Mouse (Mus musculus): ENCODE results near the gene Smad3.

Gene Smad3

DNA sequence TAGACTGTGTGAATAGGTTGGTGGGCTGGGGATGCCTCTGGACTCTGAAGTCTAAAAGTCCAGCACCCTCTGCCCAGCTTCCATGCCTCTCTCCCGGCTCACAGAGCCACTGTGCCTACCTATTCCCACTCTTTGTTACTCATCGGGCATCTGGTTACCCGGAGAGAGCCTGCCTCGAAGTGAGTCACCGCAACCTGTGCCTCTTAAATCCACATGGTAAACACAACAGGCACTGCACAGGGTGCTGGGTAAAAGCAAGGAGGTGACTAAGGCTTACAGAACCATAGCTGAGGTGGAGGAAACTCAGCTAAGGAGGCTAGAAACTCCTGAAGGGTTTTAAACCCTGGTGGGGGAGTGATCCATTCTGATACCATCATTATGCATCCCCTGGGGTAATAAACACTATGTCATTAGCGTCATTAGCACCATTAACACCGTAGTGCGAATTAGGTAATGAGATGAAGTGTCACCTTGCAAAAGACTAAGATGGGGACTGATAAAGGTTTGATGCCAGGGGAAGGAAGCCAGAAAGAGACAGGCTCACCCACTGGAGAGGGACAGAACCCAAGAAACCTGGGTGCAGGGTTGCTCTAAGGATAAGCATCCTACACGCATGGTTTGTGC is 38.9 kb downstream of the Smad3 start:
- DNase-seq = no peak

DNA sequence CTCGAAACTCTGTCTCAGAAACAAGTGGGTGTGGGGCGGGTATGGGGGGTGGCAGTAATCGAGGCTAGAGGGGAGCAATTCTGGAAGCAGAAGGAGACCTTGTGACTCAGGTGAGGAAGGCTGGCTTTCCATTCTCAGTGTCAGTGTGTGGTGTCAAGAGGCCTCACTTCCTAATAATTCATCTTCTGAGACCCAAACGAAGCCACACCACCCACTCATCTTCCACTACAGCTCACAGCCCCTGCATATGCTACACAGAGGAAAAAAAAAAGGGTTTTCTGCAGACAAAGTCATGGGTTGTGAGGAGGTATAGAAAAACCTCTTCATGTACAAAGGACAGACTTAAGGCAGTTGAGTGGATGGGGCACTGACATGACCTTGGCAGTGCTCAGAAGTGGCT is 39.6 kb downstream of the Smad3 start:
- no peak for DNase-seq

DNA sequence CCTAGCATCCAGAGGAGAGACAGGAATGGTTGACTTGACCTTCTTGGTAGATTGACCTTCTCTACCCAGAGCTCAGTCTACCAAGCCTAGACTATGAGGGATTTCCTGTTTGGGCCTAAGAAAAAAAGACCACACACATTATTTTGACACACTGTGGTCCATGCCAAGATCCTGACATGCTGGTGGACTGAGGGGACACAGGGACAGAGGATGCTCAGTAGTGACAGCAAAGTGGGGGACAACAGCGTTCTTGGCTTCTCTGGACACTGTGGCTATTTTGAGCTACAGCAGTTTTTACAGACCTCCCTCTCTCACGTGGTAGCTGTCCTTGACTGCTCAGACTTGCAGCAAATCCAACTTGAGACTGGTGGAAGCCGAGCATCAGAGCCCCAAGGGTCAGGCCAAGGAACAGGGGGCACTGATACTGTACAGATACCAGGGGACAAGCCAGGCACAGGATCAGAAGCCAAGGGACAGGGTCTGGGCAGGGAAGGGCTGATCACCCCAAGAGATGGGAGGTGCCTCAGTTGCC is 40.3 kb downstream of the Smad3 start:
- no peak for DNase-seq

DNA sequence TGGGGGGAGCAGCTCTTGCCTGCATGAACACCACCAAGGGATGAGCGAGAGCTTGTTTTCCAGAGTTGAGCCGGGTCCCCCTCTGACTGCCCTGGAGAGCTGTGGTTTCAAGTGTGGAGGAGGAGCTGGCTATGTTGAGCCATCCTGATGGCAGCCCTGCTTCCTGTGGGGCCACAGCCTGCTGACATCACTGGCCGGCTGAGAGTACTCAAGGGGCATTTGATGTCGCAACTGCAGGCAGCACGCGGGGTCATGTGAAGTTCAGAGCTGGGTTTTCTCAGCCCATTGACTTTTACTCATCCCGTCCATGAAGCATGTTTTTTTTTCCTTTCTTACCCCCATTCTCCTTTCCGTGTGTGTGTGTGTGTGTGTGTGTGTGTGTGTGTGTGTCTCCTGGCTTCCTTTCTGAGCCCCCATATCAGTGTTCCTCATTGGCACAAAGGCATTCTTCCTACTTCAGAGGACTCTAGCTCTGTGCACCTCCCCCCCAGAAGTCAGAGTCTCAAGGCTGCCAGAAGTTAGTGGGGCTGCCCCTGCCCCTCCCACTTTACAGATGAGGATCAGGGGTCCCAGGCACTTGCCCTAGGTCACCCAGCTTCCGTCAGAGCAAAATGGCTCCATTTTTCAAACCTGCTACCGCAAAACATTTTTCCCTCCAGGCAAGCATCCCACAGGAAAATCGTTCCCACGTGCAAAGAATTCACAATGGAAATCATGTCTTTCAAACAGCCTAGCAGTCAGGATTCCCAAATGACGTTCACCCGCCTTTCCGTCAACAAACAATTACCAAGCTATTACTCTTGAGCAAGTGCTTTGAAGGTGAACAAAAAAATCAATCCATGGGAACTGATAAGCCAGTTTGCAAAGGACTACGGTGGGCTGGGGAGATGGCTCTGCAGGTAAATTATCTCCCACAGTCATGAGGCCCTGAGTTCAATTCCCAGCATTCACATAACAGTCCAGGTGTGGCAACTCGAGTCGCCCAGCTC is 41.4 kb downstream of the Smad3 start:
- peak; percentile 83 for DNase-seq

DNA sequence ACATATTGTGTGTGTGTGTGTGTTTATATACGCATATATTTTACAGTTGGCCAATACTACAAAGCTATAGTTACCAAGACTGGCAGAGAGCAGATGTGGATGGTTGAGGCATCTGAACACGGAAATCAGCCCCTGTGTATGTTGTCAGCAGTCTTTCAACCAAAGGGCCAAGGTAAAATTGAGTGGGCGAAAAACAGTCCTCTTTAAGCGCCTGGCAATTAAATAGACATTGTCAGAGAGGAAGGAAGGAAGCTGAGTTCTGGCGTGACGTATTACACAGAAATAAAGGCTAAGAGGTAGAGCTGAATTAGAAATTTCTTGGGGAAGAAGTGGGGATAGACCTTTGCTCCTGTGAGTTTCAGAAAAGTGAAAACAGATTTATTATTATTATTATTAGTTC is 43.2 kb downstream of the Smad3 start:
- no peak for DNase-seq

DNA sequence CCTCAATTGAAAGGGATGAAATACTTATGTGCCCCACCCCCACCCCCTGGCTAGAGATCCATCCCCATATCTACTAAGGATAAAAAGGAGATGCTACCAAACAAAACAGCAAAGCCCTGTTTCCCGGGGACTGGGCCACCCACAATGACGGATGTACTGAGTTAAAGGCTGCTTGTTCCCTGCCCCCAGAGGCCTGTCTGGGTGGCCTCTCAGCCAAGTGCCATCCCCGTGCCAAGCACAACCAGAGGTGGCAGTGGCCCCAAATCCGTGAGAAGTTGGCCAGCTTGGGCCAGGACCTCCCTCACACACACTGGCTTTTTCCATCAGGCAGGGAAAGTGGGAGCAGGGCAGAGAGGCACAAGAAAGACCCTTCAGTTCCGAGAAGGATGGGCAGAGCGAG is 45.0 kb downstream of the Smad3 start:
- DNase-seq = no peak

DNA sequence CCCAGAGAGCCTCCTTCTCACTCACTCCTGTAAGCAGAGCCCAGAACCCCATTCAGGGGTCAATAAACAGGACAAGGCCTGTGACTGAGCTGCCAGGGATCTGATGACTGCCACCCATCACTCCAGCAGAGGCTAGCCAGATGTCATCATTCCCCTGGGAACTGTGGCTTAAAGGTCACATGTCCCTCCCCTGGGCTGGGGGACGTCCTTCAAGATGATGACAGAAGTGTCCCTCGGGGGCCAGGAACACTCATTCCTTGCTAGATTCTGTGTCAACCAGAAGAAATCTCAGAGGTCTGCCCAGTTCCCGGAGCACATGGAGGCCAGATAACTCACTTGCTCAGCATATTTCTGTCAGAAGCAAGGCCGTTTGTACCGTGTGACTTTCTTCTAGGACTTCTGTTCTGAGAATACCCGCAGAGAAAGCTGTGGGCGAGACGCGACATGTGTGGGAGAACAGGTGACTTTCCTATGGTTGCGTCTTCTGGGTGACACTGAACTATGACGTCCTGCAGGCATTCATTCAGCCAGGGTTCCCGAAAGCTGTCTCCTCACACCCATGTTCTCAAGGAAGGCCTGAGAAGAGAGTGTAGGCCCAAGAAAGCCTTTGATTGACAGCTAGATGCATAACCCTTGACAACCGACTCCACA is 46.1 kb downstream of the Smad3 start:
- no peak for DNase-seq

DNA sequence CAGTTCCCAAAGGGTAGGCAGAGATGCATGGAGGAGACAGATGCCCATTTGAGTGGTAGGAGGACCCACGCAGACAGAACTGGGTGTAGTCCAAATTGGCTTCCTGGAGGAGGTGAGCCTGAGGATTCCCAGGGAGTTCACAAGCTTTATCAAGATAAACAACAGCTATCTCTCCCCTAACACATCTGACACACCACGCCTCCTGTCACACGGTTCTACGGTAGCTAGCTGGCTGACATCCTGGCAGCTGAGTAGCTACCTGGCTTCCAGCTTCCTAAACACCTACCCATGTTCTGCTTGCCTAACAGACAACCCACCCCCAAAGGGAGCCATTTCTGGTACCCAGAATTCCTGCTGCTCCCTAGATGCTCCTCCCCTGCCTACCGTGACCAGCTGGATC is 47.9 kb downstream of the Smad3 start:
- no peak for DNase-seq

DNA sequence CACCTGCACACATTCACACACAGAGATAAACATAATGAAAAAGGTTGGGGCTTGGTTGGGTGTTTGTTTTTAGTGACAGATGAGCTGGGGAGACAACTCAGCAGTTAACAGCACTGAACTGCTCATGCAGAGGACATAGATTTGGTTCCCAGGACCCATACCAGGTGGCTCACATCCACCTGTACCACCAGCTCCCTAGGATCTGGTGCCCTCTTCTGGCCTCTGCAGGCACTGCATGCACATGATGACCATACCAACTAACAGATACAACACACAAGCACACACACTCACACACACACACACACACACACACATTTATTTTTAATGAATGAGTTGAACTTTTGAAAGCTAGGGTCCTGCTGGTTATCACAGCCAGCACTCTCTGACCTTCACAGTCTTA is 48.5 kb downstream of the Smad3 start:
- DNase-seq = no peak

DNA sequence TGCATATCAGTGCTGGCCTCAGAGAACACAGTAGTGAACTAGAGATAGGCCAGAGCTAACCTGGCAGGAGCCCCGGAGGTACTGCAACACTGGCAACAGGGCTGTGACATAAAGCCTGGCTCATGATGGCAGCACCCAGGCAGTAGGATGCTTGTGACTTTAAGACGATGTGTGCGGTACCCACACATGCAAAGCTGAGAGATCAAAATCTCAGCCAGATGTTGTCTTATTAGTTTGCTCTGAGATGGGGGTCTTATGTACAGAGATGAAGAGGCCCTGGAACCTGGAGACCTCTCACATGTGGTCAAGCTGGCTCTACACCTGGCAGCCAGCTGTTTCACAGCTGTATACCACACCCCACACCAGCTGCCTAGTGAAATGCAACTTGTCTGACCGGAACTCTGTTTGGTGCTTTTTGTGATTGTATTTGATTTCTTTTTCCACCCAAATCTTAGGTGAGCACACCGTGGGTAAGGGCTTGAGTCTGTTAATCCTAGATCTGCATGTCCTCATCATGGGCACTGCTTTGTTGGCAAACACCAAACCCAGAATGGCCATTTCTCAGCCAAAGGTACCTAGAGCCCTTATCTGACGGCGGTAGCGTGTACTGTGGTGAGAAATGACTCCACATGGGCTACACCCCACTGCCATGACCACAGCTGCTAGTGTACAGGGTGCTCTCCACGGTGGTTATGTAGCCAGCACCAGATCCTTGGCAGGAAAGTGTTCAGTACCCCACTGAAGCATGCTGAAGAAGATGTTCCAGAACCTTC is 49.8 kb downstream of the Smad3 start:
- DNase-seq = no peak

DNA sequence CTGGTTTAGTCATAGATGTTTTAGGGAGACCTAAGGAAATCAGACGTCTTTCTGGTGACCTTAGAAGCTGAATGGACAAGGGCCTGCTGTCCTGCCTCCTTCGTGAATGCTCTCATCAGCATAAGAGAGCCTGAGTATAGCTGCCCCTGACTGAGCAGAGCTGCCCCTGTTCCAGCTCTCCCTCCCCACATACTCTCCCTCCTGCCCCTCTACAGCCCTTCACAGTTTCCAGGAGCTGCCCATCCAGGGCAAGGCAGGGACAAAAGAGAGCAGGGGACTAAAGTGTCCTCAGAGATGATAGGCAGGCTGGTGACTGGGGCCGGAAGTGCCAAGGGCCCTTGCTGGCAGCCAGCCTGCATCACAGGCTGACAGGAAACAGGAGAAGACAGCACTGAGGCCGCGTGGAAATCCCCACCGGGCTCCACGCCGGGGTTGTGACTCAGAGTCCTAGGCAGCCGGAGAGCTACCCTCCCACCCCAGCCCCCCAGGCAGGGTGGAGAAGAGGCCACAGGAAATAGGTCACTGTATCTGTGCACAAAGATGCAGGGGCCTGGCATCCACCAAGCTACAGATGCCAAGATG is 51.6 kb downstream of the Smad3 start:
- no peak for DNase-seq

DNA sequence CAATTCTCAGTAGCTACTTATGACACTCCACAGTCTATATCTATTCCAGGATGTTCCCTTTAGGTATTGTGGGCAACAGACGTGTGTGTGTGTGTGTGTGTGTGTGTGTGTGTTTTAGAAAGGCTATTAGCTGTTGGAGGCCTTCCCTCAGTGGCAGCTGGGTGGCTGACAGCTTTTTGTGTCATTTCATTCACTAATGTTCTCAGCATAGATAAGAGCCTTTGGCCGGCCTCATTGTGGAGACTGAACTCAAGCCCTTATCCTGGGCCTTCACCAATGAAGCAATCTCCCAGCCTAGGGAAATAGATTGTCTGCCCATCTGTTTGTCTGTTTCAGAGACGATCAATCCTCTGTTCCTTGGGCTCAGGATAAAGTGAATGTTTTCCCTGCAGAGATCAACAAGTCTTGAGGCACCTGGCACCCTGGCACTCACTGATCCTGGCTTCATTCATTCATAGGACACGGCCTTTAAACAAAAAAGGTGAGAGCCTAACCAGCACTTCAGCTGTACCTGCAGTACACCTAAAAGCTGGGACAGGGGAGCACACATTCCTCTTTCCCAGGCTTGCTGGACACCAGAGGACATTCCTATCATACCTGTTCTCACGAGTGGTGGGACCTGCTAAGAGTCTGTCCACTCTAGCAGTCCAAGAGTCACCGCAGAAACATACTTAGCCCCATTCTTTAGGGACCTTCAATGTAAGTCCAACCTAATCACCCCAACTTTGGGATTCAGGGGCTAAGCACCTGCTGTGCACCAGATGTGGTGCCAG is 52.6 kb downstream of the Smad3 start:
- no peak for DNase-seq

DNA sequence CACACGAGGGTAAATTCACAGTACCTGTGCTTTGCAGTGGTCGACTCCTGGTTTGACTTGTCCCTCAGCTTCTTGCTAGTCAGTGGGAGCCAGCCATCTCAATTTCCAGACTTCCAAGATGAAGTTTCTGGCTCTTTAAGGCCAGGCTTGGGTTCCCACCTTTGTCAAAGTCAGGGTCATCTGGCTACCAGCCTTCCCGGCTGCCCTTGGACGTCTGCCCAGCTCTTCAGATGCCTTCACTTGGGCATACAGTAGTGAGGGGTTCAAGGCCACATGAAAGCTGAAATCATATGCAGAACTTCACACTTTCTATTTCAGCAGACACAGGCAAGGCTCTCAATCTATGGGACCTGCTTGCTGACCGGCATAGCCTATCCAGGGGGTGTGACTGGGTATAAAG is 53.7 kb downstream of the Smad3 start:
- DNase-seq = no peak

DNA sequence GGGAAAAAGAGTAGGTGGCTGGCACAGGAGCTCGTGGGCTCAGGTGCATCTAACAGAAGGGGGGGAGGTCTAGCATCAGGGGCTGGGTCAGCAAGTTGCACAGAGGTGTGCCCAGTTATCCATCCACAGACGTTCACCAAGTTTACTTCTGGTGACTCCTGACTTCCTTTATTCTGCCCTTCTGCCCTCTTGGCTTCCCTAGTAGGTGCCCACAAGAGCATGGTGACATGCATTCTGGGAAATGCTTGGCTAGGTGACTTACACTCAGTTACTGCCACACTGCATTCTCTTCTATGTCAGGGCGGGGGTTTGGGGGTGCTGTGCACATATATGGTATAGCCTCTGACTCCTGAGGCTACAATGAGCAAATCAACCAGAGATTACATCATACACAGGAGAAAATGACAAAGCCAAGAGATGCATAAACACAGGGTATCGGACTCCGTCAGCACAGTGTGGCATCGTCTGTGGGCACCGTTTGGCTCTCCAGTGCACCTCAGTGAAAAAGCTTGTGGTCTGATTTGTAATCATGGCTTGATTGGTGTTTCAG is 54.5 kb downstream of the Smad3 start:
- DNase-seq = no peak

DNA sequence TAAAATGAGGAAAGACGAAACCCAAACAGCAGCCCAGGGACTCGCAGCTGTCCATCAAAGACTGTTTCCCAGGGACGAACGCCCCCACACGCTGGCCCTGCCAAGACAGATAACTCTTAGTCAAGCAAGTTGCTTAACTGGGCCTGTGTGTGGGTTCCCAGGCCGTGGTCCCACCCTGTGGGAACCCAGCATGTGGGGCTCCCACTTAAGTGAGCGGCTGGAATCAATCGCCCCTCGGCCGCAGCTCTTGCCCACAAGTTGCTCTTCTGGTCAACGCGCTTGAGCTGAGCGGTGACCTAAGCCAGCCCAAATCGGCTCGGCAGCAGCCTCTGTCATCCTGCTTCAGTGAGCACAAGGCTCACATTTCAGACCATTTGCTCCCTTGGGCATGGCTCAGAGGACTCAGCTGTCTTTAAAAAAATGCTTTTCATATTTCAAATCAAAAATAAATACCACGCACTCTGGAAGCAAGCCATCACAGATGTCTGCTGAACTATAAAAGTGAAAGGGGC is 55.2 kb downstream of the Smad3 start:
- peak; percentile 49 for DNase-seq

DNA sequence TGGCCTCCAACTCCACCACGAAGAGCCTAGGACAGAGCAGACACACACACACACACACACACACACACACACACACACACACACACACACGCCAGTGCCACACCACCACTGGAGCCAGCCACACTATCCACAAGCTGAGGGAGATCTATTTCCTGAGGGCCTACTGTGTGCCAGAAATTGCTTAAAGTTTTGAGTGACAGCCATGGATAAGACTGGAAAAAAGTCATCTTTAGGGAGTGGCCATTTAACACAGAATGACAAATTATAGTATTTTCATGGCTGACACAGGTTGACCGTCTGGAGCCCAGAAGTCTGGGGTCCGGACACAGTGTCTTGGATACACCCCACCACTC is 55.9 kb downstream of the Smad3 start:
- DNase-seq = no peak

DNA sequence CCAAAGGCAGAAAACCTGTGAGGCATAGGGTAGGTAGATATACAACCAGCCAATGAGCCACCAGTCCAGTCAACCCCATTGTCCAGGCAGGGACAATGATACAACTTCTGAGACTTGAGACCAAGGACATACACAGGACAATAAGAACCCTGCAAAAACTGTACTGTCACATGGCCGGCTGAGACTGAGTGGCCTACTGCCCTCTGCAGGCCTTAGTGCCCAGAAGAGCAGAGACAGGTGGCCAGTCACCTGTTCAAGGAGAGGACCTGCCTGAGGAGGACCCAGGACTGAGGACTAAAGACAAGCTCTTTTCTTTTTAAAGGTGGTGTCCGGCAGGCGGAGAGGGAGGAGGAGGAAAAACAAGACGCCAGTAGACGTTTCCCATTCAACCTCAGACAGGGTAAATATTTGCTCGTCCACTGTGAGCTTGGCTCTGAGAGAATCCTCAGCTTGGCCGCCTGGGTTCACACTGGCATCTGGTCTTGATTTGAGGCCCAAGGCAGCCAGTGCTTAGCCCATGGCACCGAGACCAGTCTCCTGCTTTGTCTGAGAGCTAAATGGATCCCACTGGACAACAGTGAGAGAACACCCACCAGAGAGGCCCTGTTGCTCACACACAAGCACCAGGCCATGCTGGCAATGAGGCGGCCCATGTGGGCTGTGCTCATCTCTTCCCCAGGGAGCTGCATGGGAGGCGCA is 56.4 kb downstream of the Smad3 start:
- DNase-seq = no peak

DNA sequence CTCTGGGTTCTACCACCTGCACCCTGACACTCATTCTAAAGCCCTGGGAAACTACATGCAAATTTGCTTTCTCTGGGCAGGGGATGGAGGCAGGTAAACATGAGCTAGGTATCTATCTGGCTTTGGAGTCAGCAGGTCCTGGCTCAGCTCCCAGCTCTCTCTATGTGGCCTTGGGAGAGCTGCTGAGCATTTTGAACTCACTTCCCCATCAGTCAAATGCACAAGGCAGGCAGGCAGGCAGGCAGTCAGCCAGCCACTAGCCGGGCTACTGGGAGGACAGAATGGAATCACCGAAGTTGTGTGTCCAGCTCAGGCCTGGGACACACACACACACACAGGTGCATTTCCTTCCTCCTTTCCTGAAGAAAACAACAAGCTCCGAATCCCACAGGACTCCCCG is 58.6 kb downstream of the Smad3 start:
- no peak for DNase-seq

DNA sequence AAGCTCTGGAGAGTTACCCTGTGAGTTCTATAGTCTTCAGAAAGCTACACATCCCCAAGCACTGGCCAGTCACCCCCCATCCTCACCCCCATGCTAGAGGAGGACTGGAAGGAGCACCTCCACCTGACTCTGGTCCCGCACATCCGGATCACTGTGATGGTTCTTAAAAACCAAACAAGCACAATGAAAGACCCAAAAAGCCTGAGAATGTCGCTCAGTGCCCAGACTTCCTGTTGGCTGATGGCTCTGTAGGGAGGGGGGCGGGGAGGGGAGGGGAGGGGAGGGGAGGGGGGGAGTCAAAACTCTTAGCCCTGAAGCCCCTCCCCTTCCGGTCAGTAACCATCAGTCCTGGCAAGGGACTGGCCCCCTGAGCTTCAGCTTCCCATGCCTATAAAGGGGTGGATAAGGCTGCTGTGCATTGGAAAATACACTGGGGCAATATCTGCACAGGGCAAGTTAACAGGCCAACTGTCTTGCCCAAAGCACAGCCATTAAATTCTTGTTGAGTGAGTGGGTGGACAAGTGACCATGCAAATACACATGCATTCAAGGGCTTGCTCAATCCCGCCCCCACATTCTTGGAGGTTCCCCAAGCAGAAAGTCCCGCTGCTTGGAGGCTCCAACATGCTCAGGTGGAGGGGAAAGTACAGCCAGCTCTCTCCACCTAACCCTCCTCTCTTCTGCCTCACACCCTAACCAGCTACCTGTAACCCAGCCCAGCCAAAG is 59.3 kb downstream of the Smad3 start:
- DNase-seq = no peak

DNA sequence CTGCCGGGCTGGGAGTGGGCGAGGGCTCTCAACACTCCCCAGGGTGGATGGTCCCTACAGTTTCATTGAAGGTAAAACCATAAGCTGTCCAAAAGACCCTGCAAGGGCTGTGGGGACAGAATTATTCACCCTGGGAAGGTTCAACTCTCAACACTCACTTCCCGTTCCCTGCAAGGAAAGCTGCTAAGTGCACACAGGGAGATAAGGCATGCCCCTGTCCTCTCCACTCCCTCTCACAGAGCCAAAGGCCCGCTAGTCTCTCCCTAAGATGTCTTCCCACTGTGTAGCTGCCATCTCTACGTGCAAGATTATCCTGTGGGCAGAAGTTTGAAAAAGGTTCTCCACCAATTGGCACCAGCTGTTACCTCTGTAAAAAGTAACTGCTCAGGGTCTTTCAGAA is 60.2 kb downstream of the Smad3 start:
- DNase-seq = no peak
